Mouse (Mus musculus) intestine, embryonic 15.5 days (tissue): ENCODE data around the gene Bst2. TPM values are rescaled to one million over a fixed set of nuclear protein-coding genes. Genes with fewer than 3 reads are reported as not detected.

ENCODE experiments used
- ATAC-seq: fragments of 200-750 bp; cut with Nextera tagmentation; 2 replicates; pipeline ENCODE4 v1.8.0; 2017; ENCODE audit warnings: moderate TSS enrichment, moderate library complexity
- H3K27ac ChIP-seq: fragments of 300-500 bp; sonication (generic); 2 replicates; pipeline ENCODE4 v1.5.1; 2015; ENCODE audit warnings: mild to moderate bottlenecking, inconsistent platforms
- H3K27me3 ChIP-seq: fragments of 300-500 bp; sonication (generic); replicated peaks from 2 replicates; pipeline ENCODE4 v1.6.1; 2015; ENCODE audit warnings: inconsistent platforms
- H3K36me3 ChIP-seq: fragments of 300-500 bp; sonication (generic); 2 replicates; pipeline ENCODE4 v1.6.1; 2015; ENCODE audit warnings: inconsistent platforms
- H3K4me1 ChIP-seq: fragments of 300-500 bp; sonication (generic); replicated peaks from 2 replicates; pipeline ENCODE4 v1.6.1; 2015; ENCODE audit warnings: inconsistent platforms
- H3K4me2 ChIP-seq: fragments of 300-500 bp; sonication (generic); replicated peaks from 2 replicates; pipeline ENCODE4 v1.6.1; 2015; ENCODE audit warnings: mild to moderate bottlenecking, inconsistent platforms
- H3K4me3 ChIP-seq: fragments of 300-500 bp; sonication (generic); replicated peaks from 2 replicates; pipeline ENCODE4 v1.5.1; 2015; ENCODE audit warnings: inconsistent platforms
- H3K9ac ChIP-seq: fragments of 300-500 bp; sonication (generic); 2 replicates; pipeline ENCODE4 v1.6.1; 2015; ENCODE audit warnings: inconsistent platforms
- H3K9me3 ChIP-seq: fragments of 300-500 bp; sonication (generic); 2 replicates; pipeline ENCODE4 v1.6.1; 2016; ENCODE audit warnings: inconsistent platforms
- WGBS: fragments of 180-500 bp; shearing (Covaris S2); methylation state at CpG from one replicate; pipeline ENCODE4 v1.1.7; 2015; 5-methylcytosine and 5-hydroxymethylcytosine counted together
- polyA plus RNA-seq: library from polyadenylated mRNA; unstranded; fragments of >200 nt; fragmentation: Nextera tagmentation; extraction: Ambion mirVana; gene quantifications from 2 replicates; pipeline ENCODE4 v1.2.1, GENCODE M21; 2015

Gene Bst2
- 43.0 and 45.5 TPM in 2 replicates for polyA plus RNA-seq

DNA sequence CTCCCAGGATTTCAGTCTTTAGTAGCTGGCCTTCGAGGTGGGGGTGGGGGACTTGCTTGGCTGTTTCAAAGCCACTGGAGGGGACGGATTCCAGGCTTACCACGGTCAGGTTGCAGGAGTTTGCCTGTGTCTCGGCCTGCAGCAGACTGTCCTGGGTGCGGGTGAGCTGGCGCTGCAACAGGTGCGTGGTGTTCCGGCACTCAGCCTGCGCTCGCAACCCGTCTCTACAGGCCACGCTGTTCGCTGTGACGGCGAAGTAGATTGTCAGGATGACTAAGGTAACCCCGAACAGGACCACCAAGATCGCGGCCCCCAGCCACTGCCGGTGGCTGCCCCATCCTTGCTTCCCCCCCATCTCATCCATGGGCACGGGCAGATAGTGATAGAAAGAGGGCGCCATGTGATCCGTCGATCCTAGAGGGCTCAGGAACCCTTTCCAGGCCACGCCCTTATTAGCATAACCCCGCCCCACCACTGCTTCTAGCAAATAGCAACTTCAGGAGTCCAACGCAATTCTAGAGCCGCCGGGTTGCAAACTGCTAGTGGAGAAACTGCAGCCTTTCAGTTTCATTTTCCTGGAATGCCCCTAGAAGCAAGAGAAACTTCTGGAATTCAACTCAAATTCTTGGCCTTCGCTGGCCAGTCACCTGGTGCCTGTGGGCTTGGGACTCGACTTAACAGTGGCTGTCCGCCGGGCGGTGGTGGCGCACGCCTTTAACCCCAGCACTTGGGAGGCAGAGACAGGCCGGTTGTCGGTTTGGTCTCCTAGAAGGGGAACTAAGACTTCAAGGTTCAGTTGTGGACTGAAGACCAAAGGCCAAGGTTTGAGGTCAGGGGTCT, at the start of gene Bst2:
Bst2 (minus strand) TSS at position 429 of the 840 bp plus-strand sequence.
- Histone ChIP-seq H3K27ac (peak within 1 kb of the TSS; percentile 83), H3K4me1 (peaks cover 10% of the 10 kb centered on the region), H3K27me3 (no peaks in the 10 kb centered on the region), H3K4me2 (peak within 1 kb of the TSS; percentile 82), H3K9ac (peak within 1 kb of the TSS; percentile 63), H3K4me3 (peak within 1 kb of the TSS; percentile 50), H3K9me3 (no peaks in the 10 kb centered on the region), H3K36me3 (no peaks in the 10 kb centered on the region)
- 3% methylated on average over 37 of the region's 37 CpGs for WGBS
- ATAC-seq: peak; percentile 92

DNA sequence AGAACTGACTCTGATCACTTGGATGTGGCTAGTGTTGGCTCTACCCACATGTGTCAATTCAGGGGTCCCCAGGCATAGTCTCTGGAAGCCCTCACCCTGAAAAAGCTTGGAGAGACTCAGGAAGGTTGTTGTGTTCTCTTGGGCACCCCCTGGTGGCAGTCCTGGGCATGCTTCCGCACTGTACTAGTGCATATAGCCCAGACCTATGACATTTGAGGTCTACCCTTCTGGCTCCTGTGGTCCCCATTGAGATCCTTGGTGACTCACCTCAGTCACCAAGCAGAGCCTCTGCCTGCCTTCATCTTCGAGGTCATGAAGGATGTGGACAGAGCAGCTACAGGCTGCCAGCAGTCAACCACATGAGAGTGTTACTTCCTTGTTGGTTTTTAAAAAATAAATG, 49.6 kb upstream of the Bst2 start:
- Histone ChIP-seq H3K36me3 (peaks cover 11% of the 10 kb centered on the region; the same call in 1 of the 2 replicates), H3K9ac (no peak overlapping the region), H3K27me3 (no peaks in the 10 kb centered on the region), H3K4me1 (peaks cover 8% of the 10 kb centered on the region), H3K4me3 (no peak overlapping the region), H3K9me3 (no peaks in the 10 kb centered on the region), H3K27ac (no peak overlapping the region), H3K4me2 (no peak overlapping the region)
- WGBS: 81% methylated on average over 2 of the region's 2 CpGs
- ATAC-seq: no peak

DNA sequence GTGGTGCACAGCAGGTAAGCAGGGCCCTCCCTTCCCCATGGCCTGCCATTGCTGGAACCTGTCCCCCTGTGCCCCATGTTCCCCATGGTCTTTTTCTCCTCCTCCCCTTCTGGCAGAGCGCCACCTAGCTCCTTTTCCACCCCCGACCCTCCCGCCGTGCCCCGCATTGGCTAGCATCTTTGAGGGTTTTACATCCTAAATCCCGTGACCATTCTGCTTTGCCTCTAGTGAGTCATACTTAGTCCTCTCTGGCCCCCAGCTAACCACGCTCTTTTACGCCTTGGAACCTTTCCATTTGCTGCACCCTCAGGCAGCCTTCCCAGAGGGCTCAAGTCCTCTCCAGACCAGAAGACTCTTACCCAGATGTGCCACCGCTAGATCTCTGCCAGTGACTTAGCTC, 42.9 kb upstream of the Bst2 start:
- no peak overlapping the region for H3K4me3 ChIP-seq
- no peak overlapping the region for H3K27ac ChIP-seq
- peaks cover 3% of the 10 kb centered on the region; the same call in 1 of the 2 replicates for H3K4me1 ChIP-seq
- H3K9ac ChIP-seq: no peak overlapping the region
- no peaks in the 10 kb centered on the region for H3K9me3 ChIP-seq
- no peaks in the 10 kb centered on the region for H3K27me3 ChIP-seq
- no peaks in the 10 kb centered on the region; the same call in 1 of the 2 replicates for H3K36me3 ChIP-seq
- ATAC-seq: no peak
- H3K4me2 ChIP-seq: no peak overlapping the region
- WGBS: 67% methylated on average over 9 of the region's 9 CpGs

DNA sequence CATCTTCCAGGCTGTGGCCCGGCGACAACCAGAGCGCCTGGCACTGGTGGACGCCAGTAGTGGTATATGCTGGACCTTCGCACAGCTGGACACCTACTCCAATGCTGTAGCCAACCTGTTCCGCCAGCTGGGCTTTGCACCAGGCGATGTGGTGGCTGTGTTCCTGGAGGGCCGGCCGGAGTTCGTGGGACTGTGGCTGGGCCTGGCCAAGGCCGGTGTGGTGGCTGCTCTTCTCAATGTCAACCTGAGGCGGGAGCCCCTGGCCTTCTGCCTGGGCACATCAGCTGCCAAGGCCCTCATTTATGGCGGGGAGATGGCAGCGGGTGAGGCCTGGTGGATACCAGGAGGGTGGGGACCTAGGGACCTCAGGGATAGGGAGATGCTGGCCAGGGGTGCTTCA, 42.2 kb upstream of the Bst2 start:
- Histone ChIP-seq H3K36me3 (no peaks in the 10 kb centered on the region; the same call in 1 of the 2 replicates), H3K27ac (no peak overlapping the region), H3K9ac (no peak overlapping the region), H3K9me3 (no peaks in the 10 kb centered on the region), H3K27me3 (no peaks in the 10 kb centered on the region), H3K4me1 (peaks cover 3% of the 10 kb centered on the region; the same call in 1 of the 2 replicates), H3K4me3 (no peak overlapping the region), H3K4me2 (no peak overlapping the region)
- WGBS: 87% methylated on average over 14 of the region's 14 CpGs
- no peak for ATAC-seq

DNA sequence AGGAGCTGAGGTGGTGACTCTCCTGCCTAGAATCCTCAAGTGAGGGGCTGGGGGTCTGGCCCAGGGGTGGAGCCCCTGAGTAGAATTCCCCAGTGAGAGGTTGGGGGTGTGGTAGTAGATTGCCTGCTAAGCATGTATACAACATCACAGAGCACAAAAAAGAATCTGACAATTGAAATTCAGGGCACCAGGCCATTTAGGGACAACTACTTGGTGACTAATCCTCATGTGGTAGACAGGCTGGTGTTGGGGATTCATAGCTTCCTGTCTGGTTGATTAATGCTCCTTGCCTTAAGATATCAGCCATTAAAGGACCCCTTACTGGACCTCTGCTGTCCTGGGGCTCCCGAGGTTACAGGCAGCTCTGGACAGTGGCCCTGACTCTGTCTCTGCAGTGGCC, 41.8 kb upstream of the Bst2 start:
- 63% methylated on average over 1 of the region's 1 CpGs for WGBS
- no peak for ATAC-seq
- H3K4me3 ChIP-seq: no peak overlapping the region
- H3K36me3 ChIP-seq: no peaks in the 10 kb centered on the region; the same call in 1 of the 2 replicates
- H3K27me3 ChIP-seq: no peaks in the 10 kb centered on the region
- no peak overlapping the region for H3K27ac ChIP-seq
- no peak overlapping the region for H3K9ac ChIP-seq
- H3K4me2 ChIP-seq: no peak overlapping the region
- no peaks in the 10 kb centered on the region for H3K9me3 ChIP-seq
- peaks cover 3% of the 10 kb centered on the region; the same call in 1 of the 2 replicates for H3K4me1 ChIP-seq

DNA sequence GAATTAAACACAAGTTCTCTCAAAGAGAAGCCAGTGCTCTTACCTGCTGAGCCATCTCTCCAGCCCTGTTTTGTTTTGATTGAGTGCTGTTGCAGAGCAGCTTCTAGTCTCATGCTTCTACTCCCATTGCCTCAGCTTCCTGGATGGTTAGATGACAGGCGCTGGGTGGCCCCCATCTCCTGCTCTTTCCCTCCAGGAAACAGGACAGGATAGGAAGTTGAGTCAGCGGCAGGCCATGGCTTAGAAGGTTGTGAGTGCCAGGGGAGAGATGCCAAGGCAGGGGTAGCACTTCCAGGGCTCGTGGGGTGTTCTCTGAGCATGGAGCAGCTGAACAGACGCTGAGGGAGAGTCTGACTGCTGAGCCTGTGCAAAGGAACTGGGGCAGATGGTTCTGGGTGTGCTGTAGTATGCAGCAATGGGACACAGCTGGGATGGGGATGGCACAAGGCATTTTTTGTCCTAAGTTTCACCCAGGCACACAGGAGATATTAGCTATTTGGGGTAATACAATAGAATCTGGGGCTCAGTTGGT, 40.7 kb upstream of the Bst2 start:
- 71% methylated on average over 4 of the region's 4 CpGs for WGBS
- ATAC-seq: no peak

DNA sequence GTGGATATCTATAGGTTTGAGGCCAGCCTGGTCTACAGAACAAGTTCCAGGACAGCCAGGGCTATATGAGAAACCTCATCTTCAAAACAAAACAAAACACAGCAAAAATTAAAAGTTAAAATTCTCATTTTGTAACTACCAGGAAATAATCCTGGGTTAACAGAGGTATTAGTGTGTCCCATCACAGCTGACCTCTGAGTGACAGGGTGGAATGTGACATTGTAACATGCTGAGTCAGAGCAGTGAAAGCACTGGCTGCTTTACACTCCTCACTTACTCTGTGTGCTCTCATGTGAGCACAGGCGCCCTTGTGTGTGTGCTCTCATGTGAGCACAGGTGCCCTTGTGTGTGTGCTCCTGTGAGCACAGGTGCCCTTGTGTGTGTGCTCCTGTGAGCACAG, 37.8 kb upstream of the Bst2 start:
- no peak for ATAC-seq
- no peak overlapping the region for H3K4me2 ChIP-seq
- H3K27me3 ChIP-seq: no peaks in the 10 kb centered on the region
- no peaks in the 10 kb centered on the region for H3K9me3 ChIP-seq
- no peak overlapping the region for H3K27ac ChIP-seq
- 68% methylated on average over 1 of the region's 1 CpGs for WGBS
- no peaks in the 10 kb centered on the region for H3K36me3 ChIP-seq
- H3K4me1 ChIP-seq: peaks cover 7% of the 10 kb centered on the region; the same call in 1 of the 2 replicates
- H3K4me3 ChIP-seq: no peak overlapping the region
- H3K9ac ChIP-seq: no peak overlapping the region

More for the DNA sequence above, 40.7 kb upstream of the Bst2 start:
- no peaks in the 10 kb centered on the region for H3K36me3 ChIP-seq
- H3K27me3 ChIP-seq: no peaks in the 10 kb centered on the region
- no peaks in the 10 kb centered on the region for H3K9me3 ChIP-seq
- H3K4me3 ChIP-seq: no peak overlapping the region
- no peak overlapping the region for H3K9ac ChIP-seq
- peaks cover 3% of the 10 kb centered on the region; the same call in 1 of the 2 replicates for H3K4me1 ChIP-seq
- no peak overlapping the region for H3K27ac ChIP-seq
- H3K4me2 ChIP-seq: no peak overlapping the region

DNA sequence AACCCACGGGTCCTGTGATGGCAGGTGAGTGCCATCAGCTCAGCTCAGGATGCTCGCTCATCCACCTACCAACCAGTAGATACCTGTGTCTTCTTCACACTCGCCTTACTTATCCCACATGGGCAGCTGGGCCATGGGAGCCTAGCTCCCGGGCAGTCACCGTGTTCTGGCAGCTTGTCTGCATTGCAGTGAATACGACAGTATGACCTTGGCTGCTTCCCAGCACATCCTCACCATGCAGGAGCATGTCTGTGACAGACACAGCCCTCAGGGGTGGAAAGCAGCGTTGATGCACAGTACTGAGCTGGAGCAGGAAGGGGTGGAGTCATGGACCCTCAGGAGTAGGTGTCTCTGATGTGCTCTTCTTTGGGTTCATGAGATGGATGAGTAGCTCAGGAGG, 37.2 kb upstream of the Bst2 start:
- no peak overlapping the region for H3K4me2 ChIP-seq
- whole genome bisulfite sequencing: 75% methylated on average over 7 of the region's 7 CpGs

DNA sequence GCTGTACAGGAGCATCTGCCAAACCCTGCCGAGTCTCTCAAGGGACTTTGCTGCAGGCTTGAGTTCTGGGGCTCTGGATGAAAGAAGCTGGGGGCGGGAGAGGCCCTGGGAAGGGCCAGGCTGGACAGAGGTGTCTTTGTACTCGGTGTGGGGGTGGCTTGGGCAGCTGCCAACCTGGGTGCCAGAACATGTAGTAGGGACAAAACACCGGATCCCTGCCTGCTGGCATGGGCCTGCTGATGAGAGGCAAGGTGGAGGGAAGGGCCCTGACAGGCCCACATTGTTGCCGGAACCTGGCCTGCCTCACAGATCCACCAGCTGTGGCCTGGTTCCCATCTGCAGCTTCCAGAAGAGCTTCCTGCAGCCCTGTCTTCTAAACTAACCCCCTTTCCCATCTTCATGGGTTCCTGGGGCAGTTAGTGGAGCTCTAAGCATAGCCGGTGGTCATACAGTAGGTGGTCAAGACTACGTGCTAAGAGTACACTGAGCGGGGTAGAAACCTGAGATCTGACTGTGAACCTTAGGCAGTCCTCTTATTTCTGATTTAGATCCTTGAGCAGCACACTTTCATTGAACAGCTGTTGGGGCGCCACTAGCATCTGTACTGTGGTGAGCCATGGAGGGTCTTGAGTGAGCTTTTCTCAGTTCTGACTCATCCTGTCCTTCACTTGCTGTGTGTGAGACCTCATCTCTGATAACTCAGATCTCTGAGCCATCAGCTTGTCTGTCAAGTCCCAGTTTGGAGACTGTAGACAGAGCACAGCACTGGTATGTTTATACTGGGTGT, 35.8 kb upstream of the Bst2 start:
- ATAC-seq: no peak
- Histone ChIP-seq H3K4me2 (no peak overlapping the region), H3K9ac (0 out of 2 replicates have a peak overlapping the region, but pooled peaks have one; percentile 13), H3K4me3 (no peak overlapping the region), H3K27me3 (no peaks in the 10 kb centered on the region), H3K9me3 (no peaks in the 10 kb centered on the region), H3K36me3 (no peaks in the 10 kb centered on the region), H3K27ac (peak overlapping the region; percentile 13; the same call in 1 of the 2 replicates), H3K4me1 (peaks cover 18% of the 10 kb centered on the region)
- 78% methylated on average over 9 of the region's 9 CpGs for WGBS

More for the DNA sequence above, 37.2 kb upstream of the Bst2 start:
- H3K27ac ChIP-seq: no peak overlapping the region
- H3K9ac ChIP-seq: no peak overlapping the region
- H3K4me1 ChIP-seq: peaks cover 7% of the 10 kb centered on the region
- H3K36me3 ChIP-seq: no peaks in the 10 kb centered on the region
- no peak overlapping the region for H3K4me3 ChIP-seq
- H3K27me3 ChIP-seq: no peaks in the 10 kb centered on the region
- ATAC-seq: no peak
- H3K9me3 ChIP-seq: no peaks in the 10 kb centered on the region

DNA sequence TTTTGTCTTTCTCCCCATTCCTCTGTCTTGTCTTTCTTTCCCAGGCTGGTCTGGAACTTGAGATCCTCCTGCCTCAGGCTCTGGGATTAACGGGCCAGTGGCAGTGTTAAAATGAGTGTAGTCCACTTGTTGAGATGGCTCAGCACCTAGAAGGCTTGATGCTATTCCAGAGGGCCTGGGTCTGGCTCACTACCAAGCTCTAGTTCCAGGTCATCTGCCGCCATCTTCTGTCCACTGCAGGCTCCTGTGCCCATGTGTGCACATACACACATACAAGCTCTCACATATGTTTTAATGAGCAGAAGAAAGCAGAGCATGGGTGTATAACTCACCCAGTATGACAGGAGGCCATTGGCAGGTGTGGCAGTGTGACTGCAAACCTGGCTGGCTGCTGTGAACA, 34.8 kb upstream of the Bst2 start:
- no peak overlapping the region for H3K4me3 ChIP-seq
- H3K4me1 ChIP-seq: peaks cover 18% of the 10 kb centered on the region
- H3K9ac ChIP-seq: no peak overlapping the region
- ATAC-seq: no peak
- H3K36me3 ChIP-seq: no peaks in the 10 kb centered on the region
- H3K27me3 ChIP-seq: no peaks in the 10 kb centered on the region
- WGBS: 96% methylated on average over 2 of the region's 2 CpGs
- H3K4me2 ChIP-seq: no peak overlapping the region
- H3K9me3 ChIP-seq: no peaks in the 10 kb centered on the region
- no peak overlapping the region for H3K27ac ChIP-seq

DNA sequence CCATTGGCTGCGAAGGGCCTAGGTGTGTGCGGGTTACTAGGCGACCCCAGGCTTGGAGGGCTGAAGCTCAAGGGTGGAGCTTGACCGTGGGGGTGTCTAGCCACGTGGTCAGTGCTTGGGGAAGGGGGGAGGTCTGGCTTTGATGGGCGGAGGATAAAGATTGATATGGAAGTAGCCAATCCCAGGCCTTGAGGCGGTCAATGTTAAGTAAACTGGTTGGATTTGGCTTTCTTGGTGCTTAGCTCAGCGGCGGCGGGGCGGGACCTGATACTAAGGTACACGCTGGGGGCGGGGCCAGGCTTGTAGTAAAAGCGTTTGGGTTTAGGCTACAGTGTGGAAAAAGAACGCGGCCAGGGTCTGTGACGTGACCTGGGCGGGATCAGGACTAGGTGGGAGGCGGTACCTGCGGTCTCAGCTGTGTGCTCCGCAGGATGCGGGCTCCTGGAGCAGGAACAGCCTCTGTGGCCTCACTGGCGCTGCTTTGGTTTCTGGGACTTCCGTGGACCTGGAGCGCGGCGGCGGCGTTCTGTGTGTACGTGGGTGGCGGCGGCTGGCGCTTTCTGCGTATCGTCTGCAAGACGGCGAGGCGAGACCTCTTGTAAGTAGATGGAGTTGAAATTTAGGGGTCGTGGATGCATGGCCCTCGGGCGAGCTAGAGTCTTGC, 33.2 kb upstream of the Bst2 start:
- peaks cover 18% of the 10 kb centered on the region for H3K4me1 ChIP-seq
- ATAC-seq: peak; percentile 90
- under 1% methylated on average over 41 of the region's 41 CpGs for WGBS
- peak overlapping the region; percentile 84 for H3K4me2 ChIP-seq
- H3K9ac ChIP-seq: peak overlapping the region; percentile 54
- no peaks in the 10 kb centered on the region for H3K36me3 ChIP-seq
- H3K27ac ChIP-seq: peak overlapping the region; percentile 81
- no peaks in the 10 kb centered on the region for H3K9me3 ChIP-seq
- H3K4me3 ChIP-seq: peak overlapping the region; percentile 66
- no peaks in the 10 kb centered on the region; the same call in 1 of the 2 replicates for H3K27me3 ChIP-seq
